Mouse (Mus musculus): ENCODE results near the gene Hnrnpl. TPM values are rescaled to one million over a fixed set of nuclear protein-coding genes. Genes with fewer than 3 reads are reported as not detected.
A peak's percentile ranks its signal among the peaks of the same experiment; 100 is the strongest.

The Hnrnpl gene
- polyA plus RNA-seq, 1 experiment from 2014 or later = 326 TPM

DNA sequence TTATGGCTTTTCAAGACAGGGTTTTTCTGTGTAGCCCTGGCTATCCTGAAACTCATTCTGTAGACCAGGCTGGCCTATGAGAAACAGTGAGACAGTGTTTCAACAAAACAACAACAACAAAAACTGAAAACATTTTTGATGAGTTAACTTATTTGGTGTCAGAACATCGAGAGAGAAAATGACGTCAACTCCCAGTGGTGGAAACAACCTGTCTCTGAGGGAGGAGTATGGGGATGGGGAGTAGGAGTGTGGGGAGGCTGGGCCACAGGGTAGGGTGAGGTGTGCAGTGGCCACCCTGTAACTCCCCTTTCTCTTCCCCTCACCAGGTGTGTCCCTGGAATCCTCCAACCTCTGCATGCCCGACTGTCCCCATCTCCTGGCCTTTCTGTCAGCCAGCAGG lies 13.8 kb upstream of the Hnrnpl start:
- no peak overlapping the region for H3K27ac ChIP-seq (ENCODE audit: low read depth, low read length)
- DNase-seq (ENCODE audit: low spot score) (no peak), ATAC-seq (ENCODE audit: insufficient read depth, low FRiP score, low TSS enrichment) (no peak)
- H3K4me1 ChIP-seq (ENCODE audit: control insufficient read depth, insufficient read depth, low read length) = no peaks in the 10 kb centered on the region
- H3K9me3 ChIP-seq (ENCODE audit: control insufficient read depth, low read length) = no peaks in the 10 kb centered on the region
- no peaks in the 10 kb centered on the region for H3K27me3 ChIP-seq (ENCODE audit: control insufficient read depth, insufficient read depth, low read length)
- 85% methylated on average over 3 of the region's 3 CpGs for WGBS
- no peak overlapping the region for H3K9ac ChIP-seq (ENCODE audit: low read length)
- no peaks in the 10 kb centered on the region for H3K36me3 ChIP-seq (ENCODE audit: control insufficient read depth, insufficient read depth, low read length)
- no peak overlapping the region for H3K4me3 ChIP-seq (ENCODE audit: low read depth, low read length)
- no peak overlapping the region for H3K4me2 ChIP-seq (ENCODE audit: low read depth)

DNA sequence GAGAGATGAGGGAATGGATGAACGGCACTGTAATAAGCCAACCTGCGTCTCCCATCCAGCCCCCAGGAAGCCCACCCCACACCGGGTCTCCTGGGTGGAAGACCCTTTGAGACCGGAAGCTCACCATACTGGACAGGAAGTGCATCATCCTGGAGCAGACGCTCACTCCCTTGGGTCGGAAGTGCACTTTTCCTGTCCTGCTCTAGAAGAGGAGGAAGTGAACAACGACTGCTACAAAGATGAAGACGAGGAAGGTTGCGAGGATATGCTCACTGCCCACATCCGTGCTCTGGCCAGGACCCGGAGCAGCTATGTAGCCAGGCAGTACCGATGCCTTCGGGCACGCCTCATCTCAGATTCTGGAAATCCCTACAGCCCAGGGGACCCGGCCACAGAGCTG lies 12.5 kb upstream of the Hnrnpl start:
- H3K9ac ChIP-seq (ENCODE audit: low read length) = no peak overlapping the region
- H3K27me3 ChIP-seq (ENCODE audit: control insufficient read depth, insufficient read depth, low read length) = no peaks in the 10 kb centered on the region
- no peaks in the 10 kb centered on the region for H3K36me3 ChIP-seq (ENCODE audit: control insufficient read depth, insufficient read depth, low read length)
- no peak overlapping the region for H3K4me3 ChIP-seq (ENCODE audit: low read depth, low read length)
- no peak overlapping the region for H3K4me2 ChIP-seq (ENCODE audit: low read depth)
- H3K4me1 ChIP-seq (ENCODE audit: control insufficient read depth, insufficient read depth, low read length) = no peaks in the 10 kb centered on the region
- ATAC-seq (ENCODE audit: insufficient read depth, low FRiP score, low TSS enrichment) (no peak), DNase-seq (ENCODE audit: low spot score) (no peak)
- no peaks in the 10 kb centered on the region for H3K9me3 ChIP-seq (ENCODE audit: control insufficient read depth, low read length)
- WGBS = 80% methylated on average over 15 of the region's 15 CpGs
- no peak overlapping the region for H3K27ac ChIP-seq (ENCODE audit: low read depth, low read length)

DNA sequence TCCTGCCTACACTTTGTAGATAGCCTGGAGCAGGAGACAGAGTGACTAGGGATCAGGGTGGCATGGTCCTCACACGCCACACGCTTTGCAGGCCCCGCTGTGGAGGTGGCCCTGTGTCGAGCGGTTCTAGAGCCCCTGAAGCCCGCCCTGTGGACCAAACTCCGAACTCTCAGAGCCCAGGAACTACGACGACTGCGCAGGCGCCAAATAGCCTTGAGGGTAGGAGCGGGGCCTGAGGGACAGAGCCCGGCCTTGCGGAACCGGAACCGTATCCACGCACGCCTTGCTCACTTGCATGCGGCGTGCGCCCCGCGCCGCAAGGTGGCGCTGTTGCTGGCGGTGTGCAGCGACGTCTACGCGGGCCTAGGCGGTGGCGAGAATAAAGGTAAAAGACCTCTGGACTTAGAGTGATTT lies 11.8 kb upstream of the Hnrnpl start:
- 14% methylated on average over 32 of the region's 32 CpGs for WGBS
- Histone ChIP-seq H3K36me3 (ENCODE audit: control insufficient read depth, insufficient read depth, low read length) (no peaks in the 10 kb centered on the region), H3K9ac (ENCODE audit: low read length) (peak overlapping the region; percentile 40), H3K4me3 (ENCODE audit: low read depth, low read length) (0 out of 2 replicates have a peak overlapping the region, but pooled peaks have one; percentile 6), H3K4me1 (ENCODE audit: control insufficient read depth, insufficient read depth, low read length) (no peaks in the 10 kb centered on the region), H3K9me3 (ENCODE audit: control insufficient read depth, low read length) (no peaks in the 10 kb centered on the region), H3K27ac (ENCODE audit: low read depth, low read length) (no peak overlapping the region), H3K4me2 (ENCODE audit: low read depth) (peak overlapping the region; percentile 38), H3K27me3 (ENCODE audit: control insufficient read depth, insufficient read depth, low read length) (no peaks in the 10 kb centered on the region)
- peak; percentile 50; the same call in 1 of the 2 replicates for ATAC-seq (ENCODE audit: insufficient read depth, low FRiP score, low TSS enrichment)
- peak; percentile 79 for DNase-seq (ENCODE audit: low spot score)

DNA sequence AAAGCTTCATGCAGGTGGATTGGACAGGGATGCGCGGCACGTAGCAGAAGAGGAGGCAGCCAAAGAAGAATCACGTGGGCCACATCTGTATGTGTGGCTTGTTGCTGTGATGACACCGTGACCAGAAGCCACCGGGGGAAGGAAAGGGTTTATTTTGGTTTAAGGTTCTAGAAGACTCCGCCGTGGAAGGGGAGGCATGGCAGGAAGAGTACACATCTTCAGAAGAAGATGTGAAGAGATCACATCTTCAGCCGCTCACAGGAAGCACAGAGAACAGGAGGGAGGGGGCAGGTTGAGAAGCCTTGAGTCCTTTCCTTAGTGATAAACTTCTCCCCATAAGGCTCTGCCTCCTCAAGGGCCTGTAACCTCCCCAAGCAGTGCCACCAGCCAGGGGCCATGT lies 8.3 kb upstream of the Hnrnpl start:
- ATAC-seq (ENCODE audit: insufficient read depth, low FRiP score, low TSS enrichment) = no peak
- WGBS = 94% methylated on average over 9 of the region's 9 CpGs
- no peaks in the 10 kb centered on the region for H3K9me3 ChIP-seq (ENCODE audit: control insufficient read depth, low read length)

DNA sequence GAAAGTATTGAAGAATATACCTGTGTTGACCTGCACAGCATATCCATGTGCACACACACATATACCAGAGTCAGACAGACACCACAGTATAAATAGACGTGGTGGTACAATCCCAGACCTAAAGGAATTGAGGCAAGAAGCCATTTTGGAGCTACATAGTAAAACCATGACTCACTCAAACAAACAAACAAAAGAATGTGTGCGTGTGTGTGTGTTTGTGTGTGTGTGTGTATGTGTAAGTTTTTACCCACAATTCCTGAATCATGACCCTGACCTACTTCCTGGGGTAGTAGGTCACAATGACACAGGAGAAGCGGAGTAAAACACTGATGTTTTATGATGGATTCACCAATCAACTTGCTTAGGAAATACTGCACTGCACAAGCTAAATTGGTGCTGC lies 6.9 kb upstream of the Hnrnpl start:
- no peak for ATAC-seq (ENCODE audit: insufficient read depth, low FRiP score, low TSS enrichment)
- Histone ChIP-seq H3K36me3 (ENCODE audit: control insufficient read depth, insufficient read depth, low read length) (no peaks in the 10 kb centered on the region), H3K4me1 (ENCODE audit: control insufficient read depth, insufficient read depth, low read length) (peaks cover 17% of the 10 kb centered on the region), H3K4me2 (ENCODE audit: low read depth) (no peak overlapping the region), H3K27ac (ENCODE audit: low read depth, low read length) (no peak overlapping the region), H3K9ac (ENCODE audit: low read length) (no peak overlapping the region), H3K27me3 (ENCODE audit: control insufficient read depth, insufficient read depth, low read length) (no peaks in the 10 kb centered on the region), H3K4me3 (ENCODE audit: low read depth, low read length) (no peak overlapping the region), H3K9me3 (ENCODE audit: control insufficient read depth, low read length) (no peaks in the 10 kb centered on the region)
- no peak for DNase-seq (ENCODE audit: low spot score)
- 80% methylated on average over 3 of the region's 3 CpGs for WGBS

More for the DNA sequence above, 8.3 kb upstream of the Hnrnpl start:
- Histone ChIP-seq H3K4me1 (ENCODE audit: control insufficient read depth, insufficient read depth, low read length) (peaks cover 17% of the 10 kb centered on the region), H3K27ac (ENCODE audit: low read depth, low read length) (no peak overlapping the region), H3K9ac (ENCODE audit: low read length) (no peak overlapping the region), H3K27me3 (ENCODE audit: control insufficient read depth, insufficient read depth, low read length) (no peaks in the 10 kb centered on the region), H3K4me2 (ENCODE audit: low read depth) (no peak overlapping the region), H3K4me3 (ENCODE audit: low read depth, low read length) (no peak overlapping the region), H3K36me3 (ENCODE audit: control insufficient read depth, insufficient read depth, low read length) (no peaks in the 10 kb centered on the region)
- no peak for DNase-seq (ENCODE audit: low spot score)

DNA sequence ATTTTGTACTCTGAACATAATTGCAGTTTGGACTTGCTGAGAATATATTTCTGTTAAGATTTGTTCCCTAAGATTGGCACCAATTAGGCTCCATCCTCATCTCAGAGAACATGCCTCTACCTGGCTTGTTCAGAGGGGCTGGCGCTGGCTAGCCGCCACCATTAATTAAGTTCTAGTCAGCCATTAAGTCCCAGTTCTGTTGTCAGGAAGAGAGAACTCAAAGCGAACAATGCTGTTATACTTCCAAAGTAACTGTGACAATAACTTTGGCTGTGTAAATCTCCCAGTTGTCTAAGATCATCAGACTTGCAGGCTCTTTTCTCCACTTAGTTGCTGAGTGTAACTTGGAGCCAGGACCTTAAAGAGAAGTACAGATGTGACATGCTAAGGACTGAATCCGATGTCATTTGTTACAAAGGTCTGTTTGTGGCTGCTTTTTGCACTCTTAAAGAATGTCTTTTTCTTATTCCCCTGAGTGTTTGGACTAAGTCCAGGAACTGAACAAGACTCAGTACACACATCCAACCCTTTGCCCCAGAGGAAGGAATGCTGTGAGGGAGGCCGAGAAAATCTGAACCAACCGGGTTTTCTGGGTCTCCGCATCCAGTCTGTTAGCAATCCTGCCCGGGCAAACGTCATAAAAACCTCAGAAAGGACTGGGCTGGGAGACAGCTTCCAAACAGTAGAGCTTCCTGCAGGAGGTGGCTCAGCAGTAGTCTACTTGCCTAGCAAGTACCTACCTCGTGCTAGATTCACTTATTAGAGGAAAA lies 6.3 kb upstream of the Hnrnpl start:
- Histone ChIP-seq H3K4me3 (ENCODE audit: low read depth, low read length) (no peak overlapping the region), H3K4me2 (ENCODE audit: low read depth) (no peak overlapping the region), H3K36me3 (ENCODE audit: control insufficient read depth, insufficient read depth, low read length) (no peaks in the 10 kb centered on the region), H3K9me3 (ENCODE audit: control insufficient read depth, low read length) (no peaks in the 10 kb centered on the region), H3K4me1 (ENCODE audit: control insufficient read depth, insufficient read depth, low read length) (peaks cover 17% of the 10 kb centered on the region), H3K9ac (ENCODE audit: low read length) (no peak overlapping the region; the same call in 1 of the 2 replicates), H3K27ac (ENCODE audit: low read depth, low read length) (peak overlapping the region; percentile 62; the same call in 1 of the 2 replicates), H3K27me3 (ENCODE audit: control insufficient read depth, insufficient read depth, low read length) (no peaks in the 10 kb centered on the region)
- DNase-seq (ENCODE audit: low spot score) = no peak
- WGBS = 23% methylated on average over 10 of the region's 10 CpGs
- ATAC-seq (ENCODE audit: insufficient read depth, low FRiP score, low TSS enrichment) = no peak

DNA sequence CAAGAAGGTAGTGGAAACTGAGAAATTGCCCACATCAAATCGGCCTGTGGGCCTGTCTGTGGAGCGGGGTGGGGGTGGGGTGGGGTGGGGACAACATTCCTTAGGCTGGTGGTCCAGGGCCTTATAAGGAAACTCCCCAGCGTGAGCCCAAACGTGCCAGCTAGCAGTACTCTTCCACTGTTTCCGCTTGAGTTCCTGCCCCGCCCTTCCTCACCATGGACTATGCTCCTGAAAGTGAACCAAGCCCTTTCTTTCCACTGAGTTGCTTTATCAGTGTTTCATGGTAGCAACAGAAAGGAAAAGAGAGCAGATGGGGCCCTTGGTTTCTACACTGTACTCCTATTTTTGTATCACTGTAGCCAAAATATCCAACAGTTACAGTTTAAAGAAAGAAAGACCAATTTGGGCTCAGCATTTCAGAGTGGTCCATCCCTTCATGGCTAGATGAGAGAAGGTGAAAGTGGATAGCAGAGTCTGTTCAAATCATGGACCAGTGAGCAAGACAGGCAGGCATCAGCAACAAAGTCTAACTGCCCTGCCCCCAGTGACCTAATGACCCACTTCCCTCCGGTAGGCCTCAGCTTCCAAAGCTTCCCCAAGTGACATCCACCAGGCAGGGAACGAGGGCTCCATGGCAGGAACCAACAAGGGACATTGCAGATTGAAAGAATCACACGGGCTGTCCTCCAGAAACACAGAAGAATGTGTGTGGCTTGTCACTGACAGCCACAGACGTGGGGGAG lies 5.3 kb upstream of the Hnrnpl start:
- no peaks in the 10 kb centered on the region for H3K27me3 ChIP-seq (ENCODE audit: control insufficient read depth, insufficient read depth, low read length)
- H3K4me2 ChIP-seq (ENCODE audit: low read depth) = no peak overlapping the region
- no peak overlapping the region for H3K4me3 ChIP-seq (ENCODE audit: low read depth, low read length)
- H3K36me3 ChIP-seq (ENCODE audit: control insufficient read depth, insufficient read depth, low read length) = no peaks in the 10 kb centered on the region
- 6% methylated on average over 10 of the region's 10 CpGs for WGBS
- H3K9me3 ChIP-seq (ENCODE audit: control insufficient read depth, low read length) = no peaks in the 10 kb centered on the region
- ATAC-seq (ENCODE audit: insufficient read depth, low FRiP score, low TSS enrichment) (no peak), DNase-seq (ENCODE audit: low spot score) (no peak)
- peak overlapping the region; percentile 44 for H3K27ac ChIP-seq (ENCODE audit: low read depth, low read length)
- H3K9ac ChIP-seq (ENCODE audit: low read length) = peak overlapping the region; percentile 22; the same call in 1 of the 2 replicates
- H3K4me1 ChIP-seq (ENCODE audit: control insufficient read depth, insufficient read depth, low read length) = peaks cover 20% of the 10 kb centered on the region

DNA sequence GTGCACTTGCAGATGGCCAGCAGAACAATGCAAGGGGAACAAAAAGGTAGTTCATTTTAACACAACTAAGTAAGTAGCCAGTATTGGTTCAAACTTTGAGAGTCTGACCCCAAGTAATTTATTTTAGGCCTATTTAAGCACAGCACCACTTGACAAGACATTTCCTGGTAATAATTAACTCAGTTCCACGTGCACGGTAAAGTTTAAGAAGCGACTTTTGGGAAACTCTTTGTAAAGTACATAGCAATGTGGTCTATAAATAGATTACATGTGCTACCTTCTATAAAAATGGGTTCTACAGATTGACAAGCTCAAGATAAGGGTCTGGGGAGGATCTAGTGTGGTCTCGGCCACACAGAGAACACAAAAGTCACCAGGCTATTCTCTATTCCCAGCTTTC lies 4.6 kb upstream of the Hnrnpl start:
- no peak overlapping the region for H3K27ac ChIP-seq (ENCODE audit: low read depth, low read length)
- 45% methylated on average over 4 of the region's 4 CpGs for WGBS

More for the DNA sequence above, 4.6 kb upstream of the Hnrnpl start:
- no peaks in the 10 kb centered on the region for H3K27me3 ChIP-seq (ENCODE audit: control insufficient read depth, insufficient read depth, low read length)
- no peak overlapping the region; the same call in 1 of the 2 replicates for H3K9ac ChIP-seq (ENCODE audit: low read length)
- no peak overlapping the region for H3K4me2 ChIP-seq (ENCODE audit: low read depth)
- DNase-seq (ENCODE audit: low spot score) (no peak), ATAC-seq (ENCODE audit: insufficient read depth, low FRiP score, low TSS enrichment) (no peak)
- no peaks in the 10 kb centered on the region for H3K36me3 ChIP-seq (ENCODE audit: control insufficient read depth, insufficient read depth, low read length)
- H3K9me3 ChIP-seq (ENCODE audit: control insufficient read depth, low read length) = no peaks in the 10 kb centered on the region
- H3K4me1 ChIP-seq (ENCODE audit: control insufficient read depth, insufficient read depth, low read length) = peaks cover 20% of the 10 kb centered on the region
- no peak overlapping the region for H3K4me3 ChIP-seq (ENCODE audit: low read depth, low read length)
